In genomic region chr3:57505991-57506390, GRCm38 (mm10) we compare ENCODE assay signal across 10 mouse cellular contexts.
DNase-seq lines count a peak whose midpoint lies in the region; ATAC-seq lines count a peak whose summit lies in the region.
"Had no signal": no experiment of that assay in that cellular context is flagged by ENCODE, and none has a peak within 500 bp of the region (broad histone marks: within the 10 kb centered on the region; RNA-seq: fewer than 3 reads in every experiment).

No protein-coding gene starts in this region.

- peak; percentile 31 for DNase-seq in adrenal gland, postnatal 14 days
- DNase-seq in adrenal gland, postnatal 4 days (ENCODE audit: low spot score in 2 of 2), result no peak
- peak; percentile 37 to 56 for DNase-seq in left cerebral cortex, postnatal 10 days (ENCODE audit: extremely low spot score in 1 of 2, low spot score in 2 of 2)
- no peak for DNase-seq in left cerebral cortex, postnatal 36 days (ENCODE audit: low spot score in 2 of 2)
- peak; percentile 79 for DNase-seq in gastrocnemius, adult 18-20 months (ENCODE audit: low spot score)
- peak; percentile 76 for DNase-seq in kidney, adult 9 months
- DNase-seq in hindbrain, embryonic 14.5 days (ENCODE audit: low spot score), result no peak
- DNase-seq: liver, postnatal 0 days had no signal

- no peak overlapping the region for H3K4me2 ChIP-seq in hindbrain, embryonic 14.5 days (replicated peaks)
- H3K4me2 ChIP-seq: embryonic facial prominence, embryonic 15.5 days had no signal

- ATAC-seq in granulocyte monocyte progenitor cell, adult 5-6 weeks (replicated peaks; ENCODE audit: poor library complexity, severe bottlenecking), result no peak
- ATAC-seq in hindbrain, embryonic 14.5 days (ENCODE audit: low FRiP score), result no peak
- ATAC-seq: liver, postnatal 0 days had no signal

- intact Hi-C loops in left cerebral cortex, postnatal 10 days (cut with DNase I), result no loop called here
- intact Hi-C loops in left cerebral cortex, postnatal 36 days (cut with DNase I), result loop anchor here (5.0 kb wide), 2 partner anchors 34 to 66 kb away; no protein-coding TSS in a partner anchor

- no peaks in the 10 kb centered on the region for H3K4me1 ChIP-seq in hindbrain, embryonic 14.5 days (replicated peaks; ENCODE audit: control insufficient read depth, insufficient read depth, low read length)
- H3K4me1 ChIP-seq: embryonic facial prominence, embryonic 15.5 days had no signal

- H3K4me3 ChIP-seq in hindbrain, embryonic 14.5 days (replicated peaks; ENCODE audit: low read length), result no peak overlapping the region
- H3K4me3 ChIP-seq: embryonic facial prominence, embryonic 15.5 days had no signal

- no peak overlapping the region for H3K9ac ChIP-seq in hindbrain, embryonic 14.5 days
- H3K9ac ChIP-seq: embryonic facial prominence, embryonic 15.5 days; liver, postnatal 0 days had no signal

- H3K9me3 ChIP-seq in hindbrain, embryonic 14.5 days (ENCODE audit: control insufficient read depth, low read length), result no peaks in the 10 kb centered on the region
- H3K9me3 ChIP-seq: embryonic facial prominence, embryonic 15.5 days had no signal

- no peaks in the 10 kb centered on the region for H3K36me3 ChIP-seq in hindbrain, embryonic 14.5 days (replicated peaks; ENCODE audit: control insufficient read depth, insufficient read depth)
- H3K36me3 ChIP-seq: embryonic facial prominence, embryonic 15.5 days had no signal

- H3K27ac ChIP-seq in hindbrain, embryonic 14.5 days, result no peak overlapping the region
- H3K27ac ChIP-seq: embryonic facial prominence, embryonic 15.5 days had no signal

- H3K27me3 ChIP-seq in hindbrain, embryonic 14.5 days (ENCODE audit: control insufficient read depth, insufficient read depth, low read length), result no peaks in the 10 kb centered on the region
- H3K27me3 ChIP-seq: embryonic facial prominence, embryonic 15.5 days had no signal

- WGBS in hindbrain, embryonic 14.5 days, result 90% methylated on average over 10 of the region's 10 CpGs

Comparison
In these comparisons a context has a peak if more than half of its experiments do, and no peak if none do; other contexts are left out.
1. DNase-seq: peak in adrenal gland, postnatal 14 days (single experiment), left cerebral cortex, postnatal 10 days (2 of 2), gastrocnemius, adult 18-20 months (single experiment) and kidney, adult 9 months (single experiment); none in adrenal gland, postnatal 4 days (0 of 2), left cerebral cortex, postnatal 36 days (0 of 2) and hindbrain, embryonic 14.5 days (single experiment).